Mouse (Mus musculus): ENCODE data around the gene Rbms3.

Rbms3 gene

DNA sequence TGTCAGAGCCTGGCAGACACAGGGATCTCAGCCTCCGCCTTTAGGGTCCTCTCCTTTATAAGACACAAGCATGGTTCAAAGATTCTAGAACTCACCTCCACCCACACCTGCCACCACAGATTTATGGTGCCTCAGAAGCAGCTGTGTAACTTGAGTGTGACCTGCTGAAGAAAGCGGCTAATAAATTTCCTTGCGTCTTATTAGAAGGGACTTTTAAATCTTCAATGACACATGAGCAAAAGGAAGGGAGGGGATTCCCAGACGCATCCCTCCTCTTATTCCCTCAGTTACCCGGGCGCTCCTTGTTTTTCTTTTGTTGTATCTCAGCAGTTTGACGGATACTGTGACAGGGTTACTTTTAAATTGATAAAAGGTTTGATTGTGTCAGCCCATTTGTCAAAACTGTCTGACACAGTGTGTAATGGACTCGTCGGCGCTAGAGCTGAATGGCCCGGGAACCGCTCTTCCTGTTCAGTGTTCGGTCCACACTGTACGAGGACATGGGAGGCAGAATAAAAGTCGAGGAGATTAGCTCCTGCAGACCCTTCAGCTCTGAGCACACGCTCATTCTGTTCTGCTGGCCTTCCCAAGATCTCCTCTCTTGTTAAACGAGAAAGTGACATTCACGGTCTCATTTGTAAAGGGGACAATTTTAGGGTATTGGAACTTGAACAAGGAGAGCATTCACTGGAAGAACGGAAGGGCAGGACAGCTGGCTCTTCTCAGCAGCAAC lies 527.3 kb downstream of the Rbms3 start:
- no peak for DNase-seq (ENCODE audit: low read depth)

- no peak for DNase-seq (ENCODE audit: low read depth)
Measured at GRCm38 (mm10) chr9:117100181-117100580, 529.5 kb downstream of the Rbms3 start.

DNA sequence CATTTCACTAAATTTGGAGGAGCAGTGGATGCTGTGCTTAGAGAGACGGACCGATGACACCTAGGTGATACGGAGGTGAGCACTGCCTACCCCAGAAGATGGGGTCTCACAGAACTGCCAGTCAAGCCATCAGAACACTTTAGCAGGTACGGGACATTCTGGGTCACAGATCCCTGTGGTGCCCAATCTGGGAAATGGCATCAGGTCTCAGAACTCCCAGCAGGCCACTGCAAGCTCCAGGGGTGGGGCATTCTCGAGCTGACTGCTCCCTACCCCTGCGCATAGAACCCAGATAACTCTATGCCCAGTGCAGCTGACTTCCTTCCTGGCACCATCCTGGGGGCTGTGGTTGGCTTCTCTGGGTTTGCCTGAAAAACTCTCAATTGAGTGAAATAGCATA lies 536.2 kb downstream of the Rbms3 start:
- DNase-seq (ENCODE audit: low read depth) = no peak

DNA sequence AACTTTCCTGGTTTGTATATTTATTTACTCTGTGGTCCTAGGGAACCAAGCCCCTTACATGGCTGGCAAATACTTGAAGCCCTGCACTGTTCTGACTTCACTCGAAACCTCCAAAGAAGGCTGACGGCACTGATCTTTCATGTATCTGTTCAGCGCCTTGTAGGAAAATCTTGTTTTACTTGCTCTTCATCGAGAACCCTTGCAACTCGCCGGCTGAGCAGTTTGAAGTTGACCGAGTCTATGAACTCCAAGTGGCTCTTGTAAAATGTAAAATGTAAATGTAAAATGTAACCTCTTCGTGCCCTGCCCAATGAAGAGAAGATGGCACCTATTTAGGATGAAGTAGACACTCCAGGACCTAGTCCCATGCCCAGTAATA lies 537.5 kb downstream of the Rbms3 start:
- DNase-seq (ENCODE audit: low read depth) = no peak

DNA sequence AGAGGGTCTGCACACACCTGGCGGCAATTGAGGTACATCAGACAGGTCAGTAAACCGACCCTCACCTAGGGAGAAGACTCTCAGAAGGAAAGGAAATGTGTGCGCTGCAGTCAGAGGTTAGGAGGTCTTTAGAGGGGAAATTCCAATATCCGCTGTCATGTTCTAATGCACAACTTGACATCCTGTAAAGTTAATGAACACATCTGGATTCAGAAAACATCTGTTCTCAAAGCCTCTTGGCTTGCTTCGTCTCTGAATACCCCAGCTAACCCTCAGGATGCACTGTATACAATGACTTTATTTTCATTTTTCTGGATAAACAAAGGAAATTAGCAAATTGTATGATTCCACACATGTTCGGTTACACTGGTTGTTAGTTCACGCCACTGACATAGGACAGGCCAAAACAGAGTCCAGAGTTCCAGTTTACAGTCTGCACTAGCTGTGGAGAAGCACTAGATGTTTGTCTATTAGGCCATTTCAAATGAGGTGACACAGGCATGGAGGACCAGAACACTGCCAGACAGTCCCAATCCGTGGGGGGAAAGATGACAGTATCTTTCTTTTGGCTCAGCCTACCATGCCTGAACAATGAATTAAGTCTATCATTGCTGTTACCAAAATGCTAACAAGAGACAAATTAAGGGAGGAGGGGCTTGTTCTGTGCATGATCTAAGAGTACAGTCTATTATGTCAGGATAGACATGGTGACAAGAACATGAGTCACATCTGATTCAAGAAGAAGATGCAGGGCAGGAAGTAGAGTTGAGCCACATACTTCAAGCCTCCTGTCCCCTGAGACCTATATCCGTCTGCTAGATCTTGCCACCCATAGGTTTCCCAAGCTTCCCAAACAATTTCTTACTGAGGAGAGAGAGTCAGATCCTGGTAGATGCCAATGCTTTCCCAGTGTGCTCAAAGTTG lies 538.2 kb downstream of the Rbms3 start:
- no peak for DNase-seq (ENCODE audit: low read depth)

DNA sequence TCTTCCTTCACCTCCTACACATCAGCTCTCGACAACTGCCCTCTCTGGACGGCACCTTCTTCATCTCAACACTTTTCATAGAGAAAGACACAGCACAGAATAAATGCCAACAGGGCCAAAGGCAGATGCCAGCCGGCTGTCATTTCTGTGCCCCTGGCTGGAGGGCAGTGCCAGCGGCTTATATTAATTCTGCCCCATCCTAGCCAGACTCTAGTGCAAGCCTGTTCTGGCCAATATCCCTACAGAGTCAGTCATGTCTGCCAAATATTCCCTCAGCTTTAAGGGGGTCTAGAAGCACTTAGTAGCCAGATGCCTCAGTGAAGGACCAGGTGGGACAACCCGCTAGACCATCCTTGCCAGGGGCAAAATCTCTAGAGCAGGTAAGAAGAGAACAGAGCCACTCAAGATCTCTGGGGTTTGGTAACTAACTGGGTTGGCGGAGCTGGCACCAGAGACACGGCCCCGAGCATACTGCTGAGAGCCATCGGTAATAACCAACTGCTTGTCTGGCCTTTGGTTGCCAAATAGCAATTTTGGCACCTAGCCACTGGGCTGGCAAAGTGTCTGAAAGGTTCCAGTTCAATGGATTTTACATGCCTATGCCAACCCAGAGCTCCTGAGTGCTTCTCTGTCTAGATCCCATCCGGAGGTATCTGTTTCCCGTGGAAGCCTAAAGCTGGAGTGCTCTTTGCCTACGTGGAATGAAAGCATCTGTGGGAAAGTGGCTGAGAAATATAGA lies 540.1 kb downstream of the Rbms3 start:
- no peak for DNase-seq (ENCODE audit: low read depth)

DNA sequence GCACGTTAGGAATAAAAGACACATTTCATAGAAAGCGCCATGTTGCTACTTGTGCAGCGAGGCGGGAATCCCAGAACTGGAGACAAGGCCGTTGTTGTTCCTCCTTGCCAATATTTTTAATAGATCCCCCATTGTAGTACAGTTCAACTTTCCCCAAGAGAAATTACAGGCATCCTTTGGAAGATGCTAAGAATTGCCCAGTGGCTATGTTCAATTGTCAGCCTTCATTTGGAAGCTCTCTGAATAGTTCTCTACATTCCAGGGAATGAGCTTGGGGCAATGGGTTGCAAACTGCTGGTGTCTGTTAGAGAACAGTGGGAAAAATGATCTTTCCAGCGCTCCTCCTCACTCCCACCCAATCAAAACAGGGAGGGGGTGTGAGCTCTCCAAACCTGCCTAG lies 541.4 kb downstream of the Rbms3 start:
- no peak for DNase-seq (ENCODE audit: low read depth)

DNA sequence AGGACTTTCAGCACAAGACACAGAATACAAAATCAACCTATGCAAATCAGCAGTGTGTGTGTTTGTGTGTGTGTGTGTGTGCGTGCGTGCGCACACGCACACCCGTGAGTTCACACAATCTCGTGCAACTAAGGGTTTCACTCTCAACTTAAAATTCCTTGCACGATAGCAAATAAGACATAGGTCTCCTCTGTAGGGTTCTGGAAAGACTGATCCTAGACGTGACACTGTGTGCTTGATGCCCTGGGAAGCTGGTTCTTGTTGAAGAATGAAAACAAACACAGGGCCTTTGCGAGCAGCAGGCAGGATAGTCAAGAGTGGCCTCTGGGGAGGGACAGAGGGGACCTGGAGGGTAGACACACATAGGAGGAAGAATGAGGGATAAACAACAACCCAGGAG lies 544.0 kb downstream of the Rbms3 start:
- no peak for DNase-seq (ENCODE audit: low read depth)

DNA sequence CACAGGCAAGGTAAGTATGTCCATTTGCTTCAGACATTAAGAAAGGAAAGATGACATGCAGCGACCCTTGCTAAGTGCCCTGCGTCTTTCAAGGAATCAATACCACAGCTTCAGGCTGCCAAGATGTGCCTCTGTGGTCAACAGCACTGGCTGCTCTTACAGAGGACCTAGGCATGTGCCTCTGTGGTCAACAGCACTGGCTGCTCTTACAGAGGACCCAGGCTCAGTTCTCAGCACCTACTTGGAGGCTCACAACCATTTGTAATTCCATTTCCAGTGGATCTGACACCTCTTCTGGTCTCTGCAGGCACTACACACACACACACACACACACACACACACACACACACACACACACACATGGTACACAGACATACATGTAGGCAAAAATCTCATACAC lies 545.2 kb downstream of the Rbms3 start:
- no peak for DNase-seq (ENCODE audit: low read depth)

DNA sequence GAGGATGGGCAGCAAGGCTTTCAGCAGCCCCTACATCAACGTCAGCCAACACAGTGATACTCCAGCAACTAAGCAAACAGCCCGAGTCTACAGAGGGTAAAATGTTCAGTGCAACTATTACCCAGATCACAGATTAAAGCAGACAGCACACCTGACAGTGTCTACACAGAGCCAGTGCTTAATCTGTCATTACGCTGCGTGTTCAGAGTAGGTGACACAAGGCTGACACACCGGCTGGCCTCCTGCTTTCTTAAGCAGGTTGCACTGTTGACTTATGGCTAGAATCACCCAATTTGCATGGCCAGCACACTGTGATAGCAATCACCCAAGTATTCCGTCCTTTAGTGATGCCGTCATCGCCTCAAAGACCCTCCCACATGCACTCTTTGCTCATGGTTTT lies 550.2 kb downstream of the Rbms3 start:
- no peak for DNase-seq (ENCODE audit: low read depth)

DNA sequence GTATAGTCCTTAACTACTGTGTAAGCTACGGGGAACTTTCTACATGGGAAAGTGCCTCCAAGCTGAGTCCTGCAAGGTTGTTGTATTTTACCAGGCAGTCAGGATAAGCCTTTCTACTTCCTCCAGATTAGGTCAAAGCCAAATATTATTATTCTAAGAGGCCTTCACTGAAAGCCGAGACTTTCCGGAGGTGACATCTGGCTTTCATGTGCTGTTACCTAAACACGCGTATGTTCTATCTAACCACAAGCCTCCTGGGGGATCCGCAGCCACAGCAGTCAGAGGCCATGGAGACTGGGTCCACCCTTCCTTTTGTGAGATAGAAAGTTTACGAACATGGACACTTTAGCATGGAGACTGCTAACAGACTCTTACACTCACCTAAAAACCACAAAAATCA lies 552.2 kb downstream of the Rbms3 start:
- DNase-seq (ENCODE audit: low read depth) = no peak

DNA sequence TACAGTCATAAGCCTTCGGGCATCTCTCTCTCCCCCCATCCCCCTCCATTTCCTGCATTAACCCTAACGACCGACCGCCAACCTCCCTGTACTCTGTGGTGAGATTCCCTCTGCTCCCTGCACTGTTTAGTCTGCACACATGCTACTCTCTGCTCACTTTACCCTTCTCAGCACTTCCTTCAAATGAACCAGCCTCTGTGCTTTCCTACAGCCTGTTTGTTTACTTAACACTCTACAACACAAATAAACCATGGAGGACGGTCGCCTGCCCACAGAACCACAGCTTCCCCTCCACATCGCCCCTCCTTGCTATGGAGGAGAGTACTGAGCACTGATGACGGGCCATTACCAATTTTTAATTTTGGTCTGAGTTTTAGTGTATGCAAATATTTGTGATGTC lies 552.9 kb downstream of the Rbms3 start:
- DNase-seq (ENCODE audit: low read depth) = no peak

GRCm38 (mm10) chr9:117072433-117073099 lies 557.1 kb downstream of the Rbms3 start:
- DNase-seq (ENCODE audit: low read depth) = no peak

- DNase-seq (ENCODE audit: low read depth) = no peak
Measured at GRCm38 (mm10) chr9:117070616-117071015, 559.1 kb downstream of the Rbms3 start.

DNA sequence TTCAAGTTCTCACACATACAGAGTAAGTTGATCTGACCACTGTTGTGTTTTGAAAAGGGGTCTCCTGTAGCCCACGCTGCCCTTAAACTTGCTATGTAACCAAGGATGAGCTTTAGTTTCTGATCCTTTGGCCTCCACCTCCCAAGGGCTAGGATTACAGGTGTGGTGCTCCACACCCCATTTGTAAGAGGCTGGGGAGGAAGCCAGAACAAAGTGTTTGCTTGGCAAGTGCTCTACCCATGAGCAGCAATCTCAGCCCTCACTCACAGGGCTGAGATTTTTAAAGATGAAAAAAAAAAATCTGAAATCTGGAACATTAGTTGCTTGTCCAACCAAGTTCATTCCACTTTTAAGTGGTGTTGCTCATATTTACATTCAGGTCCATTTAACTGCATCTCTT lies 560.5 kb downstream of the Rbms3 start:
- DNase-seq (ENCODE audit: low read depth) = no peak

DNA sequence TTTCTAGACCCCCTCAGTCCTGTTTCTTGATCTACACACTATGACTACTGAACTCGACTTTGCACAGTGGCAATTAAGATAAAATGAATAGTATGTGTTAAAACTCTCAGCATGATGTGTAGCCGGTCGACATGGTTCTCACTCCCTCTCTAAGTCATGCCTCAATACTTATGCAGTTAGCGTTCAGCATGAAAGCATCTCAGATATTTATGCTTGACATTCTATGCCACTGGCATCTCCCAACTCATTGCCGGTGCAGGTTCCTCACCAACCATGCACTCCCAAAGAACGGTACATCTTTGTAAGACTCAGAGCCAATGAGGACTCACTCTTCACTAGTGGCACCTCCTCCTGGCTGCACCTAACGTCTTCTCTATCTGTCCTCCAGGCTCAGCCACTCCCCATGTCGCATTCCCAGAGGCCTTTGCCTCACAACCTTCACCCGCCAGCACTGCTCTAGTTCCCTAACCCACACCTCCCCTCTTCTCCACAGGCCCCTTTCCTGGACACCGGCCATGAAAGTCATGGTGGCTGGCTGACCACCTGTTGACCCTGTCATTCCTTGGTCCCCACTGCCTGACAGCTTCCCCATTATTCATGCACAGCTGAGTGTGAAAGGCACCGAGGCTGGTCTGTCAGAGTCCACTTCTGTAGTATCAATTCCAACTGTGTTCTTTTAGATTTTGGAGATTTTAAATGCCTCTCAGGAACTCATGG lies 561.9 kb downstream of the Rbms3 start:
- no peak for DNase-seq (ENCODE audit: low read depth)

- no peak for DNase-seq (ENCODE audit: low read depth)
Measured at GRCm38 (mm10) chr9:117066502-117066901, 563.2 kb downstream of the Rbms3 start.

DNA sequence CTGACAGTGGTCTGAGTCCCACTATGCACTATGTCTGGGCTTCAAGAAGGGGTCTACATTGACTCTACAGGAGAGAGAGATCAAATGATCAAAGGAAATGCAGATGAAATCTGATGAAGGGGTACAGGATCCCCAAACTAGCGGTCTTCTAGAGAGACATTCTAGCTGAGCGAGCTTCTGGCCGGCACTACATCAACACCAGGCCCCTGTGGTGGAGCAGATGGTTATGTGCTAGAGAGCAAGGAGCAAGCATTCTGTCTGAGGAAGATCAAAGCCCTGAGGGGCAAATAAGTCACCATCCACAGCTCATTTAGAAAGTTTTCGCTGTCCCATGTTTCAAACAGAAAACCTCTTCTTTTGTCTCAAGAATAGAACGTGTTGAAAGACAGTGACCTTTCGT lies 564.1 kb downstream of the Rbms3 start:
- no peak for DNase-seq (ENCODE audit: low read depth)

- DNase-seq (ENCODE audit: low read depth) = no peak
Measured at GRCm38 (mm10) chr9:117059586-117059985, 570.1 kb downstream of the Rbms3 start.

GRCm38 (mm10) chr9:117059135-117059534 lies 570.6 kb downstream of the Rbms3 start:
- no peak for DNase-seq (ENCODE audit: low read depth)

GRCm38 (mm10) chr9:117051935-117052334 lies 577.8 kb downstream of the Rbms3 start:
- DNase-seq (ENCODE audit: low read depth) = no peak

DNA sequence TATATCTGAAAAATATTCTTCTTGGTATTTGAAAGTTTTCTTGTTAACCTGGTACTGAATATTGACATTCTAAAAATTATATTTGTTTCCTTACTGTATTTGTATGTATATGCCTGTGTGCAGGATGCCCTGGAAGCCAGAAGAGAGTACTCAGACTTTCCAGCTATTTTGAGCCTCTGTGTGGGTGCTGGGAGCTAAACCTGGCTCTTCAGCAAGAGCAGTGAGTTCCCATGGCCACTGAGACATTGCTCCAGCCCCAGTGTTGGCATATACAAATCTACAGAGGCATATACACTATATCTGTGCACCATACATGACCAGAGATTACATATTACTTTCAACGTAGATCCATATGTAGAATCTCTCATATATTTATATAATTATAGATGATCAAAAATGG lies 581.1 kb downstream of the Rbms3 start:
- DNase-seq (ENCODE audit: low read depth) = no peak
